Mouse (Mus musculus) forebrain, embryonic 11.5 days (tissue): ENCODE measurements around the gene Adam19. TPM values are rescaled to one million over a fixed set of nuclear protein-coding genes. Genes with fewer than 3 reads are reported as not detected.

Source experiments
- ATAC-seq: fragments of 200-750 bp; cut with Nextera tagmentation; replicated peaks from 2 replicates; pipeline ENCODE4 v1.8.0; 2017; ENCODE audit warnings: moderate TSS enrichment; ENCODE audit not compliant: low FRiP score
- DNase-seq: peaks from one replicate; pipeline ENCODE4 v3.0.0-alpha.2; 2017; ENCODE audit warnings: low spot score
- H3K27ac ChIP-seq: fragments of 300-500 bp; sonication (generic); 2 replicates; pipeline ENCODE4 v1.5.1; 2014; ENCODE audit warnings: low read depth, low read length
- H3K27me3 ChIP-seq: fragments of 300-500 bp; sonication (generic); 2 replicates; pipeline ENCODE4 v1.6.1; 2014; ENCODE audit warnings: mild to moderate bottlenecking, low read length, mixed read lengths; ENCODE audit not compliant: control insufficient read depth, insufficient read depth
- H3K36me3 ChIP-seq: fragments of 300-500 bp; sonication (generic); 2 replicates; pipeline ENCODE4 v1.6.1; 2014; ENCODE audit warnings: mild to moderate bottlenecking, low read length, moderate library complexity, mixed read lengths; ENCODE audit not compliant: control insufficient read depth, insufficient read depth
- H3K4me1 ChIP-seq: fragments of 300-500 bp; sonication (generic); replicated peaks from 2 replicates; pipeline ENCODE4 v1.6.1; 2014; ENCODE audit warnings: low read length, mixed read lengths; ENCODE audit not compliant: control insufficient read depth, insufficient read depth
- H3K4me2 ChIP-seq: fragments of 300-500 bp; sonication (generic); 2 replicates; pipeline ENCODE4 v1.6.1; 2014; ENCODE audit warnings: low read depth, mild to moderate bottlenecking, low read length, moderate library complexity, mixed read lengths; ENCODE audit not compliant: severe bottlenecking
- H3K4me3 ChIP-seq: fragments of 300-500 bp; sonication (generic); 2 replicates; pipeline ENCODE4 v1.5.1; 2014; ENCODE audit warnings: low read depth, low read length
- H3K9ac ChIP-seq: fragments of 300-500 bp; sonication (generic); 2 replicates; pipeline ENCODE4 v1.6.1; 2014; ENCODE audit warnings: low read length
- H3K9me3 ChIP-seq: fragments of 300-500 bp; sonication (generic); 2 replicates; pipeline ENCODE4 v1.6.1; 2016; ENCODE audit warnings: low read length, mixed read lengths; ENCODE audit not compliant: control insufficient read depth
- WGBS: fragments of 180-500 bp; shearing (Covaris S2); extraction: QIAGEN DNeasy Blood & Tissue Kit; methylation state at CpG from one replicate; pipeline ENCODE4 v1.1.7; 2014; 5-methylcytosine and 5-hydroxymethylcytosine counted together
- polyA plus RNA-seq: library from polyadenylated mRNA; unstranded; fragments of >200 nt; fragmentation: Nextera tagmentation; extraction: Ambion mirVana; gene quantifications from 2 replicates; pipeline ENCODE4 v1.2.1, GENCODE M21; 2014

The Adam19 gene
- polyA plus RNA-seq, 1 experiment from 2014 or later: 7.9 TPM

DNA sequence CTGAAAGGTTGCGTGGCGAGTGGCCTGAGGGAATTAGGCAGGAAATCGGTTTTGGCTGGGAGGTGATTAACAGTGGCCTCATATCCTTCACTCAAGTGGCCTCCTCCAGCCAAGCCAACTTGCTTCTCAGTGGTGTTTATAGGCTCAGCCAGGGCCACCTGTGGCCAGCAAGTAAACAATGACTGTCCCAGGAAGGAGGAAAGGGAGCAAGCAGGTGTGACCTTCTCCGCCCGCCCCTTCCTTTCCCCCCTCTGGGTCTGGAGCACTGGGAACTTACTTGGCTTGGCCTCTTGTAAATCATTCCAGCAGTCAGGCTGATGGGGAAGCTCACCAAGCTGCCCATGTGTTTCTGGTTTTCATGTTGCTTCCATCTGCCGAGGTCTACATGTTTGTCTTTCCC, 46.3 kb downstream of the Adam19 start:
- WGBS: 83% methylated on average over 6 of the region's 6 CpGs
- no peaks in the 10 kb centered on the region for H3K9me3 ChIP-seq
- no peaks in the 10 kb centered on the region for H3K4me1 ChIP-seq
- DNase-seq (no peak), ATAC-seq (no peak)
- H3K27ac ChIP-seq: no peak overlapping the region
- H3K36me3 ChIP-seq: no peaks in the 10 kb centered on the region
- H3K27me3 ChIP-seq: no peaks in the 10 kb centered on the region
- H3K4me3 ChIP-seq: no peak overlapping the region
- no peak overlapping the region for H3K9ac ChIP-seq
- H3K4me2 ChIP-seq: no peak overlapping the region

DNA sequence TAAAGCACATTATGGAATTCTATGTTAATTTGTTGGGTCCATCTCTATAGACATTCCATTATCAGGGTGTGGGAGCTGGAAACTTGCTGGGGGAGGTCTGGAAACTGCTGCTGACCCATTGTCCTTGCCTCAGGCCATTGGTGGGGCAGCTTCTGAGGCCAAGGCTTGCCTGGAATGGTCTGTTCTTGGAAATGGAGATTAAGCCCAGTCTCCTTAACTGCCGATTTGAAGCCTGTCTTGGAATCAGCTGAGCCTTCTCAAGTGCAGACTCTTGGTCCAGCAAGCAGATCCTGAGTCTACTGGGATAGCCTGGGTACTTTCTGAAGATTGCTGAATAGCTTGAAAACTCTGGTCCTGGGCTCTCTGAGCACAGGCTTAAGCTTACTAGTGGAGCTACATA, 51.3 kb downstream of the Adam19 start:
- Histone ChIP-seq H3K36me3 (no peaks in the 10 kb centered on the region), H3K27ac (no peak overlapping the region), H3K9ac (no peak overlapping the region), H3K4me2 (no peak overlapping the region), H3K9me3 (no peaks in the 10 kb centered on the region), H3K4me3 (no peak overlapping the region), H3K4me1 (no peaks in the 10 kb centered on the region), H3K27me3 (no peaks in the 10 kb centered on the region)
- no peak for DNase-seq
- 90% methylated on average over 1 of the region's 1 CpGs for WGBS
- ATAC-seq: no peak

- Histone ChIP-seq H3K4me1 (no peaks in the 10 kb centered on the region), H3K4me2 (no peak overlapping the region), H3K9ac (no peak overlapping the region), H3K36me3 (no peaks in the 10 kb centered on the region), H3K4me3 (no peak overlapping the region), H3K27ac (no peak overlapping the region), H3K27me3 (no peaks in the 10 kb centered on the region), H3K9me3 (no peaks in the 10 kb centered on the region)
- 77% methylated on average over 5 of the region's 5 CpGs for WGBS
- no peak for DNase-seq
- no peak for ATAC-seq
Measured at GRCm38 (mm10) chr11:46109206-46109605, 53.4 kb downstream of the Adam19 start.

DNA sequence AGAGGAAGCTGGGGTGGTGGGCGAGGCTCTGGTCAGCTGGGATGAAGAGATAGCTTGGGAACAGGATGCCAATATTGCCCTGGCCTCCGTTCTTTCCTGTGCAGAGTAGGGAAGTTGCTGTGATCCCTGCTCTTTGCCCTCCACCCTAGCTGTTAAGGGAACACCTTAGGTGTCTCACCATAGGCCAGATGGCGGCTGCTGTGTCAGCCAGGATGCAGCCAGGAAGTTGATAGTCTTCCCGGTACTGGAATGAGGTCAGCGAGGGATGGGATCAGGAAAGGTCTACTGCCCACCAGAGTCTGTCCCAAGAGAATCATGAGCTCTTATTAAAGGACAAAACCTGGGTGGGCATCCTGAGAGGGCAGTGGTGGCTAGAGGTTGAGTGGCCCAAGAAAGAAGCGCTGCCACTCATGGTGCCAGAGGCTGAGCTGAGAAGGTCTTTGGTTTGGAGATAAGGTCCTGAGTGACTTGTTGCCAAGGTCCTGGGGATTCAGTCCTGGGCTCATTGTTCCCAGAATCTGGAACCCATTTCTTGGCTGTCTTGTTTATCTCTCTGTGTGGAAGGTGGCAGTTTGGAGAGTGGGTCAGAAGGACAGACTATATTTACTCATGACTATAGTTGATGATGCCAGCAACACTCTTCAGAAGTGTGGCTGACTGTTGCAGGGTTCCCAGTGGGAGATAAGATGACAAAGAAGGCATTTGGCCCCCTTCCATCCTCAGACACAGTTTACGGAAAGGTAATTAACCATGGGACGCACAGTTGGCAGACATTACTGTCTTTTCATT, 54.6 kb downstream of the Adam19 start:
- Histone ChIP-seq H3K9me3 (no peaks in the 10 kb centered on the region), H3K27ac (no peak overlapping the region), H3K4me1 (no peaks in the 10 kb centered on the region), H3K4me3 (no peak overlapping the region), H3K36me3 (no peaks in the 10 kb centered on the region), H3K4me2 (no peak overlapping the region), H3K9ac (no peak overlapping the region), H3K27me3 (no peaks in the 10 kb centered on the region)
- ATAC-seq (no peak), DNase-seq (no peak)
- 91% methylated on average over 8 of the region's 8 CpGs for whole genome bisulfite sequencing

- Histone ChIP-seq H3K27me3 (no peaks in the 10 kb centered on the region), H3K4me2 (no peak overlapping the region), H3K27ac (no peak overlapping the region), H3K9ac (no peak overlapping the region), H3K36me3 (no peaks in the 10 kb centered on the region), H3K4me1 (no peaks in the 10 kb centered on the region), H3K4me3 (no peak overlapping the region), H3K9me3 (no peaks in the 10 kb centered on the region)
- DNase-seq (no peak), ATAC-seq (no peak)
- 85% methylated on average over 1 of the region's 1 CpGs for WGBS
Measured at GRCm38 (mm10) chr11:46110945-46111287, 55.1 kb downstream of the Adam19 start.

DNA sequence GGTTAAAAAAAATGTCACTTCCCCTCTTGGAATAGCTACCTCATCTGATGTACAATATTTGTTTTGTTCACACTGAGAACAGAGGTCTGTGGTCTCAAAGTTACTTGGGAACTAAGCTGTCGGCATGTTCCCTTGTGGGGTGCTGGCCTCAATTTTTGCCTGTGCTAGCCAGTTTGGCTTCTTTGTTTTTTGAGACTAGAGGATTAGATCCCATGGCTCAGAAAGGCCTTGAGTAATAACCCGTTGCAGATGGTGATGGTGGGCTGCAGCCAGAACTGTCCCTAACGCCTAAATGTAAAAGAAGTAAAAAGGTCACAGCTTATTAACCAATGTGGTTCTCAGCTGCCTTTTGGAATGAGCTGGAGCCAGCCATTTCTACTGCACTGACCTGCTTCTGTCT, 57.4 kb downstream of the Adam19 start:
- Histone ChIP-seq H3K4me1 (no peaks in the 10 kb centered on the region), H3K27ac (no peak overlapping the region), H3K9ac (no peak overlapping the region), H3K9me3 (no peaks in the 10 kb centered on the region), H3K4me3 (no peak overlapping the region), H3K36me3 (no peaks in the 10 kb centered on the region), H3K4me2 (no peak overlapping the region), H3K27me3 (no peaks in the 10 kb centered on the region)
- no peak for DNase-seq
- no peak for ATAC-seq
- 85% methylated on average over 3 of the region's 3 CpGs for whole genome bisulfite sequencing

DNA sequence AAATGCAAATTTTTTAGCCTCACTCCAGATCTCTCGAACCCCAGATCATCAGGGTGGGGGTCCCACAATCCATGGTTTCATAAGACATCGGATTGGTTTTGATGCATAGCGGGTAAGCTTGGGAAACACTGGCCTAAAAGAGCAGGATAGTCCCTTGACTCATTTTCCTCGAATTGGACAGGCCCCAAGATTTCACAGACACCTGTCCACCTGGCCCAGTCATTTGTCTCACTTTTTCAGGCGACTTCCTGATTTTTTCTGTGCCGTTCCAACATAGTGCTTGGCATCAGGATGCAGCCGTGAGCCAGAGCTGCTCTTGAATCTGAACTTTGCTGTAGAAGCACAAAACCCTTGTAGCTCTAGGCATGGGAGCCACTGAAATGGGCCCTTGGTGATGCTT, 58.4 kb downstream of the Adam19 start:
- ATAC-seq (no peak), DNase-seq (no peak)
- H3K4me1 ChIP-seq: no peaks in the 10 kb centered on the region
- H3K27me3 ChIP-seq: no peaks in the 10 kb centered on the region
- H3K36me3 ChIP-seq: no peaks in the 10 kb centered on the region
- no peak overlapping the region for H3K27ac ChIP-seq
- no peak overlapping the region for H3K4me2 ChIP-seq
- H3K9me3 ChIP-seq: no peaks in the 10 kb centered on the region
- no peak overlapping the region for H3K4me3 ChIP-seq
- no peak overlapping the region for H3K9ac ChIP-seq
- WGBS: 87% methylated on average over 7 of the region's 7 CpGs

- Histone ChIP-seq H3K9ac (no peak overlapping the region), H3K9me3 (no peaks in the 10 kb centered on the region), H3K36me3 (no peaks in the 10 kb centered on the region), H3K4me1 (no peaks in the 10 kb centered on the region), H3K27ac (no peak overlapping the region), H3K4me3 (no peak overlapping the region), H3K27me3 (no peaks in the 10 kb centered on the region), H3K4me2 (no peak overlapping the region)
- 56% methylated on average over 4 of the region's 4 CpGs for WGBS
- DNase-seq (no peak), ATAC-seq (no peak)
Measured at GRCm38 (mm10) chr11:46115011-46115410, 59.2 kb downstream of the Adam19 start.

DNA sequence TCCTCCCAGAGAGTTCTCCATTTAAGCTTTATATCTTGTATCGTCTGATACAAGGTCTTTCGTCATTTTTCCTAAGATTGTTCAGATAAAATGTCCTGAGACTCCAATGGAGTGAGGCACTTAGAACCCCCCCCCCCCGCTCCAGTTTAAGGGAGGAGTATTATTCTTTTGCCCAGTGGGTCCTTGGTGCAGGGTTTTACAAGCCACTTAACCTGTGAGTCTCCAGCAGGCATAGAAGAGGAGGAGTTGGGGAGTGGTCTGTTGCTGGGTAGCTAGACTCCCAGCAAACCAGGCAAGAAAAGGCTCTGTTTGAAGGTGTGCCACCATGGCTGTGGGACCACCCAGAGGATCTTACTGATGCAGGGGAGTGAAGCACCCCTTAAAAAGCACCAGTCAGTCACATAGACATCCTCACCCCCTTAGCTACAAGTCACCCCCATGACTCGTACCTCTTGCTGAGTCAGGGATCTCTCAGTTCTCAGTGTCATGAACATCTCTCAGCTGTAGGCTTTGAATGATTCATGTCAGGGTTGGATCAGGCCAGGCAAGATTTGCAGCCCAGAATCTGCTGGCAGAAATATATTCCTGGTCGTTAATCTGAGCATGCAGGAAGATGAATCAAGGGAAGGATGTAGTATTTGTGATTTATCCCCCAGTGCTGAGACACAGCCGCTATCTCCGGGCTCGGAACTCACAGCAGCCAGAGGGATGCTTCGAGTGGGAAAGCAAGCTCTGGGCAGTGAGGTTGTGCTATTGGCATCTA, 59.8 kb downstream of the Adam19 start:
- no peak for DNase-seq
- Histone ChIP-seq H3K27ac (no peak overlapping the region), H3K27me3 (no peaks in the 10 kb centered on the region), H3K4me3 (no peak overlapping the region), H3K4me2 (no peak overlapping the region), H3K36me3 (no peaks in the 10 kb centered on the region), H3K9me3 (no peaks in the 10 kb centered on the region), H3K4me1 (no peaks in the 10 kb centered on the region), H3K9ac (no peak overlapping the region)
- WGBS: 85% methylated on average over 9 of the region's 9 CpGs
- no peak for ATAC-seq
